Mouse (Mus musculus): ENCODE results near the gene Ifnl2.

DNA sequence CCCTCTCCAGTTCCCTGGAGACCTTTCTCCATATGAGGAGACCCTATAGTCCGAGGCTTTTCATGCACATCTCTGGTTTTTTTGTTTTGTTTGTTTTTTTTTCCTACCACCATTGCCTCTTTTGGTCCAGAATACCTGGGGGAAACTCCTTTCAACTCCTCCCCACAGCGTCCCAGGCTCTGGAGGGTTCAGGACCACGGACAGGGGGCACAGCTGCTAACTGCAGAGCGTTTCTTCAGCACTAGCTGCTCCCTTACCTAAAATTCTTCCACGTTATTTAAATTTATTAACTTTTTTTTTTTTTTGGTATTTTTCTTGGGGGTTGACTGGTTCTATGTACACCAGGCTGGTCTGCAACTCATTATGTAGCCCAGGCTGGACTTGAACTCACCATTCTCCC, 4.7 kb downstream of the Ifnl2 start:
- TF ChIP-seq CTCF (IDR thresholded peaks at IDR 0.05; ENCODE audit: low read depth, low read length) (no peak), GATA2 (IDR thresholded peaks at IDR 0.05; ENCODE audit: borderline replicate concordance, low read depth, low read length) (no peak), POLR2AphosphoS5 (IDR thresholded peaks at IDR 0.05; ENCODE audit: insufficient replicate concordance, low read depth, low read length) (no peak), GATA1 (IDR thresholded peaks at IDR 0.05; ENCODE audit: borderline replicate concordance, low read length) (no peak)

Measured in G1E (cell line).